Mouse (Mus musculus) hindbrain, postnatal 0 days (tissue): ENCODE results near the gene Grik4. TPM values are rescaled to one million over a fixed set of nuclear protein-coding genes. Genes with fewer than 3 reads are reported as not detected.

Experiments used
- ATAC-seq: fragments of 200-750 bp; cut with Nextera tagmentation; 2 replicates; pipeline ENCODE4 v1.8.0; 2017; ENCODE audit warnings: mild to moderate bottlenecking, moderate TSS enrichment, moderate library complexity
- DNase-seq: peaks from one replicate; pipeline ENCODE4 v3.0.0-alpha.2; 2015; ENCODE audit warnings: low spot score
- H3K27ac ChIP-seq: fragments of 300-500 bp; sonication (generic); 2 replicates; pipeline ENCODE4 v1.5.1; 2014; ENCODE audit warnings: mild to moderate bottlenecking
- H3K27me3 ChIP-seq: fragments of 300-500 bp; sonication (generic); 2 replicates; pipeline ENCODE4 v1.6.1; 2014; ENCODE audit warnings: low read length, mixed read lengths; ENCODE audit not compliant: insufficient read depth
- H3K36me3 ChIP-seq: fragments of 300-500 bp; sonication (generic); 2 replicates; pipeline ENCODE4 v1.6.1; 2014; ENCODE audit warnings: low read length, mixed read lengths; ENCODE audit not compliant: insufficient read depth
- H3K4me1 ChIP-seq: fragments of 300-500 bp; sonication (generic); 2 replicates; pipeline ENCODE4 v1.6.1; 2014; ENCODE audit warnings: antibody characterized with exemption, low read length, mixed read lengths; ENCODE audit not compliant: insufficient read depth
- H3K4me2 ChIP-seq: fragments of 300-500 bp; sonication (generic); 2 replicates; pipeline ENCODE4 v1.6.1; 2014; ENCODE audit warnings: low read depth, mild to moderate bottlenecking, low read length, moderate library complexity, mixed read lengths
- H3K4me3 ChIP-seq: fragments of 300-500 bp; sonication (generic); 2 replicates; pipeline ENCODE4 v1.5.1; 2014; ENCODE audit warnings: low read length
- H3K9ac ChIP-seq: fragments of 300-500 bp; sonication (generic); replicated peaks from 2 replicates; pipeline ENCODE4 v1.6.1; 2014; ENCODE audit warnings: mild to moderate bottlenecking, low read length, moderate library complexity, mixed read lengths
- H3K9me3 ChIP-seq: fragments of 300-500 bp; sonication (generic); 2 replicates; pipeline ENCODE4 v1.6.1; 2016; ENCODE audit warnings: low read length, mixed read lengths
- CTCF ChIP-seq: IDR thresholded peaks from 2 replicates; pipeline ENCODE4 v1.5.1; 2016; ENCODE audit warnings: antibody characterized with exemption, control low read depth, low read depth
- WGBS: fragments of 180-500 bp; shearing (Covaris S2); extraction: QIAGEN DNeasy Blood & Tissue Kit; methylation state at CpG from one replicate; pipeline ENCODE4 v1.1.7; 2014; 5-methylcytosine and 5-hydroxymethylcytosine counted together
- polyA plus RNA-seq: library from polyadenylated mRNA; unstranded; fragments of >200 nt; fragmentation: Nextera tagmentation; extraction: Ambion mirVana; gene quantifications from 2 replicates; pipeline ENCODE4 v1.2.1, GENCODE M21; 2015
- total RNA-seq: library from RNA; depleted of rRNA; stranded (reverse); fragments of >200 nt; gene quantifications from 2 replicates; pipeline ENCODE4 v1.2.3, GENCODE M21; 2014

The Grik4 gene
- total and polyA plus RNA-seq, 2 experiments from 2014 or later = 9.4 to 18.2 TPM

DNA sequence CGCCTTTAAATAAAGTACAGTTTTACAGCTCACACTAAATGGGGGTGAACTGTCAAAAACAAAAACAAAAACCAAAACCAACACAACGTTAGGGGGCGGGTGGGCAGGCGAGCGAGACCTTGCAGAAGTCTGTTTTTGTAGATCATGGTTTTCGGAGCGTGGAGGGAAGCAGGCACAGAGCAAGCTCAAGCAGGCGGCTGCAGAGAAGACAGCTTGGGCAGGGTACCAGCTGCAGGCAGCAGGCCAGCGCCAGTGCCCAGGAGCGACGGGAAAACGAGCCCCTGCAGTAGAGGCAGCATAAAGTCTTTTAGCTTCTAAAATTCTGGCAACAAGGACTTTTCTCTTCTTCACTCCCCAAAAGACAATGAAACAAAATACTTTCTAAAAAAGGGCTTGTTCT is 20.1 kb upstream of the Grik4 start:
- Histone ChIP-seq H3K4me1 (no peaks in the 10 kb centered on the region), H3K36me3 (peaks cover 27% of the 10 kb centered on the region; the same call in 1 of the 2 replicates), H3K9ac (no peak overlapping the region), H3K27me3 (no peaks in the 10 kb centered on the region), H3K4me3 (no peak overlapping the region), H3K4me2 (no peak overlapping the region), H3K9me3 (no peaks in the 10 kb centered on the region), H3K27ac (no peak overlapping the region)
- WGBS = 50% methylated on average over 12 of the region's 12 CpGs
- ATAC-seq (peak; percentile 45; the same call in 1 of the 2 replicates), DNase-seq (peak; percentile 73)
- TF ChIP-seq CTCF = peak; percentile 1; the same call in 1 of the 2 replicates

DNA sequence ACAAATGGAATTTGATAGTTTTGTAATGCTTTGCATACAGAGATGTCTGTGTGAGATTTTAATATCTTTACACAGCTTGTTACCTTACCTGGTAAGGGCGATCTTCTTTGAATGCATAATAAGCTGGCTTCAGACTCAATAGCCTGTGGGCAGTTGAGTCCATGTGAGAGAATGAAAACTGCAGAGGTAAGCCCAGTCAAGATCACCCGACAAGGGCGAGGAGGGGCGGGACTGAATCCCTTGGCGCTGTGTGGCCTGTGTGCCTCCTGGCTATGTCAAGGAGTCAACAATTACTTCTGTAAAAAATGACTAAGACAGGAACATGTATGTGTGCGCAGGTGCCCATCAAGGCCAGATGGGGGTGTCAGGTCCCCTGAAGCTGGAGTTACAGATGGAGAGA is 18.2 kb upstream of the Grik4 start:
- peaks cover 12% of the 10 kb centered on the region; the same call in 1 of the 2 replicates for H3K36me3 ChIP-seq
- DNase-seq (no peak), ATAC-seq (no peak)
- 86% methylated on average over 6 of the region's 6 CpGs for whole genome bisulfite sequencing
- H3K9me3 ChIP-seq = no peaks in the 10 kb centered on the region
- H3K4me3 ChIP-seq = no peak overlapping the region
- H3K27ac ChIP-seq = no peak overlapping the region
- H3K9ac ChIP-seq = no peak overlapping the region
- no peak overlapping the region for H3K4me2 ChIP-seq
- no peak for TF ChIP-seq CTCF
- no peaks in the 10 kb centered on the region for H3K4me1 ChIP-seq
- no peaks in the 10 kb centered on the region for H3K27me3 ChIP-seq

DNA sequence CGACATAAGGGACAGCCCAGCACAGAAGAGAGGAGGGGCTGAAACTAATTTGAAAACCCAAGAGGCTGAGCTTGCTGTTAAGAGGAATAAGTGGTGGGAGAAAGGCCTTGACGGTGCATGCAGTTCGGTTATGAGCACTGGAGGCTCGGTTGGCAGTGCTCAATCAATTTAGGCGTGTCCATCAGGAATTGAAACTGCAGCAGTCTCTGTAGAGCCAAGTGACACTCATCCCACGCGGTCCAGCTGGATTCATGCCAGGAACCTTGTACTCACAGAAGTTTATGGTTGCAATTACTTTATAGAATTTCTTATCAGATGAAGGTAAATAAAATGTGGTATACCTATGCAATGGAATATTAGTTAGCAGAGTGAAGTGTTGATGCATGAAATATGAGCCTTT is 14.1 kb upstream of the Grik4 start:
- H3K9me3 ChIP-seq = no peaks in the 10 kb centered on the region
- H3K4me3 ChIP-seq = no peak overlapping the region
- 41% methylated on average over 7 of the region's 7 CpGs for WGBS
- H3K36me3 ChIP-seq = no peaks in the 10 kb centered on the region
- no peaks in the 10 kb centered on the region for H3K4me1 ChIP-seq
- no peak overlapping the region for H3K27ac ChIP-seq
- DNase-seq (no peak), ATAC-seq (0 out of 2 replicates have a peak, but pooled peaks have one; percentile 7)
- no peaks in the 10 kb centered on the region for H3K27me3 ChIP-seq
- no peak overlapping the region for H3K4me2 ChIP-seq
- no peak for TF ChIP-seq CTCF
- no peak overlapping the region for H3K9ac ChIP-seq

DNA sequence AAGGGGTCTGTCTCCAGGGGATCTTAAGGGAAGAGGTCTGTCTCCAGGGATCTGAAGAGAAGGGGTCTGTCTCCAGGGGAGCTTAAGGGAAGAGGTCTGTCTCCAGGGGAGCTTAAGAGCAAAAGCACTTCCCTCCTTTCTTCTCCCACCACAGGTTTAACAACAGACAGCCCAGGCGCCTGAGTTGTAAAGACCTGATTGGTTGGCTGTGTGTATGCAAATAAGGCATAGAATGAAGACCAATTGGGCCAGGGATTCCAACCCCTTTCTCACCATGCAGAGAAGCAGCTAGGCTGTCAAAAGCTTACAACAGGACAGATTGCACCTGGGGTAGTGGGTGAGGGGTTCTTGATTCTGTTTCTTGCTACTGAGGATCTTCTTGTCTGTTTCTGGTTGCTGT is 4.1 kb upstream of the Grik4 start:
- no peak for DNase-seq
- no peaks in the 10 kb centered on the region for H3K36me3 ChIP-seq
- H3K27me3 ChIP-seq = no peaks in the 10 kb centered on the region
- no peaks in the 10 kb centered on the region for H3K4me1 ChIP-seq
- H3K4me3 ChIP-seq = no peak overlapping the region
- TF ChIP-seq CTCF = no peak
- no peaks in the 10 kb centered on the region for H3K9me3 ChIP-seq
- no peak overlapping the region for H3K9ac ChIP-seq
- ATAC-seq = no peak
- H3K4me2 ChIP-seq = no peak overlapping the region
- no peak overlapping the region for H3K27ac ChIP-seq
- 60% methylated on average over 1 of the region's 1 CpGs for WGBS

DNA sequence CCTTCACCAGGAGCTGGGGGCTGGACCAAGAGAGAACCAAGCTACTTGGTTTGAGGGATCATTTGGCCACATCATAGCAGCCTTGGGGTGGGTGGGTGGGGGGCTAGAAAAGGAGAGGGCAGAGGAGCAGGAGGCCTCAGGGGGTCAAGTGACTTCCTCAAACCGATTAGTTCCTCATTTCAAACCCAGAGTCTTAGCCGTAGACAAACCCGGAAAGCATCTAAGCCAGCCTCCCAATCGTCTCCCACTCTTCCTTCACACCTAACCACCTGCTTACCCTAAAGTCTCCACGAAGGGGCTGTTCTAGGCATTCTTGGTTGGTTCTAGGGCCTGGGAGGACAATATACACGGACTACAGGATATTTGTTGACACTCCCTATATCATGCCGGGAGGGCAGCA is 881 bp upstream of the Grik4 start:
- peaks cover 13% of the 10 kb centered on the region for H3K4me1 ChIP-seq
- H3K4me3 ChIP-seq = no peak overlapping the region
- no peak overlapping the region for H3K9ac ChIP-seq
- no peak for DNase-seq
- H3K27me3 ChIP-seq = no peaks in the 10 kb centered on the region
- H3K4me2 ChIP-seq = peak overlapping the region; percentile 97; the same call in 1 of the 2 replicates
- H3K27ac ChIP-seq = no peak overlapping the region
- no peaks in the 10 kb centered on the region for H3K36me3 ChIP-seq
- no peaks in the 10 kb centered on the region for H3K9me3 ChIP-seq
- TF ChIP-seq CTCF = no peak
- WGBS = 76% methylated on average over 7 of the region's 7 CpGs
- ATAC-seq = no peak

DNA sequence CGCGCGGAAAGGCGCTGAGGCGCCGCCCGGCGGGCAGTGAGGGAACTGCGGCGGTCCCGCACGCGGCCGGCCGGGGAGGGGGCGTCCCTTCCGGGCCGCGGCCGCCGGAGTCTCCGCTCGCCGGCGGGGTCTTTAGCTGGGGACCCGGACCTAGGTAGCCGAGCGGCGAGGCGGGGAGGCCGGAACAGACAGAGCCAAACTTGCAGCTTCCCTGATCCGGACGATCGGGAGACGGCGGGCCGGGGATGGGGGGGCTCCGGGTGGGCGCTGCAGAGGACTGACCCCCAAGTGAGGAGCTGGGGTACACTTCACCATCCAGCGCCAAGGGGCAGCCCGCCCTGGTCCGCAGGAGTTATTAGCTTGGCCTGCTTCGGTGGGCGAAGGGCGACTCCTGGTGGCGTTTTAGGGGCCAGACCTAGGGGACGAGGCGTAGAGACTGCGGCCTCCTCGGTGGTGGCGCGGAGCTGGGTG is 278 bp upstream of the Grik4 start:
- Histone ChIP-seq H3K4me2 (peak overlapping the region; percentile 97), H3K9ac (peak overlapping the region; percentile 89), H3K27me3 (no peaks in the 10 kb centered on the region), H3K4me3 (peak overlapping the region; percentile 77), H3K36me3 (no peaks in the 10 kb centered on the region), H3K4me1 (peaks cover 13% of the 10 kb centered on the region), H3K27ac (peak overlapping the region; percentile 87), H3K9me3 (no peaks in the 10 kb centered on the region)
- peak; percentile 96 for TF ChIP-seq CTCF
- DNase-seq (peak; percentile 94), ATAC-seq (peak; percentile 92)
- under 1% methylated on average over 43 of the region's 52 CpGs for WGBS

DNA sequence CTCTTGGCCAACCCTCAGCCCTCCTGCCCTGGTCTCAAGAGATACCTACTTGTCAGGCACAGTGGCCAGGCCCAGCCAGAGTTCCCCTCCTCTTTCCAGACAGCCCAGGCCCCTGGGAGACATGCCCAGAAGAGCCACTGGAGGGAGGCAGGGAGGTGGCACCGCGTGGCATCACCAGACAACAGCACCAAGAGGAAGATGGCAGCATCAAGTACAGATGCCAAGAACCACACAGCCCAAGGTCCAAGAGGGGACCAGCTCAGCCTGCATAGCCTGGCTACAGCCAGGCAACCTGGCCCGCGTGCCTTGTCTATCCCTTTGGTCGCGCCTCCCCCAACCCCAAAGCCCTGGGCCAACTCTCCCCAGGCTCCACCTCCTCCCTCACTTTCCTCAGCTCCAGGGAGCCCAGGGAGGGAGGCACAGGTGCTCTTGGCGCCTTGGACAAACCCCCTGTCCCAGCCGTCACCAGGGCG is 1.2 kb downstream of the Grik4 start:
- Histone ChIP-seq H3K27me3 (no peaks in the 10 kb centered on the region), H3K9me3 (no peaks in the 10 kb centered on the region), H3K4me3 (peak overlapping the region; percentile 77), H3K27ac (peak overlapping the region; percentile 87), H3K9ac (peak overlapping the region; percentile 89), H3K4me2 (peak overlapping the region; percentile 97), H3K36me3 (no peaks in the 10 kb centered on the region), H3K4me1 (peaks cover 13% of the 10 kb centered on the region)
- DNase-seq (peak; percentile 74), ATAC-seq (peak; percentile 52)
- 3% methylated on average over 9 of the region's 9 CpGs for WGBS
- peak; percentile 64 for TF ChIP-seq CTCF
